Mouse (Mus musculus) MEL (cell line): ENCODE data around the gene Plekhh3. TPM values are rescaled to one million over a fixed set of nuclear protein-coding genes. Genes with fewer than 3 reads are reported as not detected.

ENCODE experiments used
- DNase-seq: peaks from one replicate; pipeline ENCODE4 v3.0.0; 2011; ENCODE audit warnings: low read depth, low spot score
- H3K27ac ChIP-seq: 2 replicates; pipeline ENCODE4 v1.5.1; 2012; ENCODE audit warnings: low read depth, mild to moderate bottlenecking, control low read depth, low read length, moderate library complexity; ENCODE audit not compliant: control insufficient read depth
- H3K27me3 ChIP-seq, 2 experiments: fragments of 150-350 bp in 1 of 2; sonication (generic) in 1 of 2; 2 replicates each; pipeline ENCODE4 v1.6.1; 2012; ENCODE audit warnings: low read length in 2 of 2, mild to moderate bottlenecking in 2 of 2, improper control_type of control experiment in 1 of 2, moderate library complexity in 1 of 2; ENCODE audit not compliant: insufficient read depth in 2 of 2, control insufficient read depth in 1 of 2
- H3K36me3 ChIP-seq, 2 experiments: 2 replicates each; pipeline ENCODE4 v1.6.1; 2012 to 2014; ENCODE audit warnings: low read length in 2 of 2, improper control_type of control experiment in 1 of 2, inconsistent platforms in 1 of 2, mild to moderate bottlenecking in 1 of 2; ENCODE audit not compliant: insufficient read depth in 2 of 2, control insufficient read depth in 1 of 2
- H3K4me1 ChIP-seq, 2 experiments: fragments of 150-350 bp in 1 of 2; sonication (generic) in 1 of 2; 2 replicates each; pipeline ENCODE4 v1.6.1; 2012; ENCODE audit warnings: low read length in 2 of 2, improper control_type of control experiment in 1 of 2, mild to moderate bottlenecking in 1 of 2; ENCODE audit not compliant: insufficient read depth in 2 of 2, control insufficient read depth in 1 of 2
- H3K4me3 ChIP-seq, 2 experiments: fragments of 150-350 bp in 1 of 2; sonication (generic) in 1 of 2; 2 replicates each; pipeline ENCODE4 v1.5.1; 2012; ENCODE audit warnings: low read depth in 2 of 2, low read length in 2 of 2, mild to moderate bottlenecking in 2 of 2, moderate library complexity in 2 of 2, control low read depth in 1 of 2, improper control_type of control experiment in 1 of 2; ENCODE audit not compliant: control insufficient read depth in 1 of 2, insufficient read depth in 1 of 2
- H3K79me2 ChIP-seq: 2 replicates; pipeline ENCODE4 v1.6.1; 2012; ENCODE audit warnings: mild to moderate bottlenecking, low read length, moderate library complexity; ENCODE audit not compliant: control insufficient read depth, poor library complexity, insufficient read depth
- H3K9ac ChIP-seq: 2 replicates; pipeline ENCODE4 v1.6.1; 2012; ENCODE audit warnings: low read depth, mild to moderate bottlenecking, control low read depth, low read length, moderate library complexity; ENCODE audit not compliant: control insufficient read depth, poor library complexity, severe bottlenecking
- H3K9me3 ChIP-seq: fragments of 150-350 bp; sonication (generic); replicated peaks from 2 replicates; pipeline ENCODE4 v1.6.1; 2012; ENCODE audit warnings: mild to moderate bottlenecking, low read length, improper control_type of control experiment, moderate library complexity; ENCODE audit not compliant: insufficient read depth
- BHLHE40 ChIP-seq: IDR thresholded peaks from 2 replicates; pipeline ENCODE4 v1.6.1; 2012; ENCODE audit warnings: low read depth, mild to moderate bottlenecking, inconsistent platforms, low read length, improper control_type of control experiment, borderline replicate concordance
- CHD2 ChIP-seq: IDR thresholded peaks from 2 replicates; pipeline ENCODE4 v1.6.1; 2011; ENCODE audit warnings: low read length, improper control_type of control experiment
- CTCF ChIP-seq, 3 experiments: IDR thresholded peaks in 2 of 3; conservative IDR thresholded peaks in 1 of 3; 2 replicates each; pipeline ENCODE4 v1.5.1; 2011 to 2012; ENCODE audit warnings: low read length in 3 of 3, low read depth in 2 of 3, mild to moderate bottlenecking in 2 of 3, improper control_type of control experiment in 1 of 3, inconsistent platforms in 1 of 3, mixed read lengths in 1 of 3, moderate library complexity in 1 of 3; ENCODE audit not compliant: control insufficient read depth in 1 of 3, insufficient read depth in 1 of 3, poor library complexity in 1 of 3, severe bottlenecking in 1 of 3
- ELF1 ChIP-seq: IDR thresholded peaks from 2 replicates; pipeline ENCODE4 v1.6.1; 2014; ENCODE audit warnings: low read depth, mild to moderate bottlenecking, inconsistent platforms, low read length, improper control_type of control experiment, moderate library complexity
- EP300 ChIP-seq, 2 experiments: IDR thresholded peaks; 2 replicates each; pipeline ENCODE4 v1.6.1; 2011; ENCODE audit warnings: improper control_type of control experiment in 2 of 2, low read length in 2 of 2, low read depth in 1 of 2, mild to moderate bottlenecking in 1 of 2
- GATA1 ChIP-seq: IDR thresholded peaks from 2 replicates; pipeline ENCODE4 v1.6.1; 2011; ENCODE audit warnings: low read depth, low read length, improper control_type of control experiment
- JUND ChIP-seq: IDR thresholded peaks from 2 replicates; pipeline ENCODE4 v1.6.1; 2011; ENCODE audit warnings: low read depth, mild to moderate bottlenecking, improper control_type of control experiment, low read length
- MEF2A ChIP-seq: IDR thresholded peaks from 2 replicates; pipeline ENCODE4 v1.6.1; 2014; ENCODE audit warnings: low read depth, mild to moderate bottlenecking, inconsistent platforms, low read length, improper control_type of control experiment; ENCODE audit not compliant: poor library complexity, insufficient replicate concordance, severe bottlenecking; ENCODE audit errors: extremely low read depth
- MYC ChIP-seq: IDR thresholded peaks from 2 replicates; pipeline ENCODE4 v1.6.1; 2011; ENCODE audit warnings: low read depth, mild to moderate bottlenecking, low read length, improper control_type of control experiment, moderate library complexity
- NELFE ChIP-seq: IDR thresholded peaks from 2 replicates; pipeline ENCODE4 v1.6.1; 2011; ENCODE audit warnings: low read depth, low read length, improper control_type of control experiment
- POLR2AphosphoS2 ChIP-seq: IDR thresholded peaks from 2 replicates; pipeline ENCODE4 v1.6.1; 2011; ENCODE audit warnings: low read length, improper control_type of control experiment
- POLR2AphosphoS5 ChIP-seq: IDR thresholded peaks from 2 replicates; pipeline ENCODE4 v1.6.1; 2012; ENCODE audit warnings: low read depth, borderline replicate concordance, mild to moderate bottlenecking, inconsistent platforms, low read length, moderate library complexity, mixed read lengths
- RAD21 ChIP-seq: IDR thresholded peaks from 2 replicates; pipeline ENCODE4 v1.6.1; 2011; ENCODE audit warnings: mild to moderate bottlenecking, low read depth, low read length, improper control_type of control experiment
- SMC3 ChIP-seq: IDR thresholded peaks from 2 replicates; pipeline ENCODE4 v1.6.1; 2011; ENCODE audit warnings: low read depth, low read length, improper control_type of control experiment
- TAL1 ChIP-seq: IDR thresholded peaks from 2 replicates; pipeline ENCODE4 v1.6.1; 2012; ENCODE audit warnings: mild to moderate bottlenecking, inconsistent platforms, low read length, moderate library complexity, mixed read lengths
- USF1 ChIP-seq: IDR thresholded peaks from 2 replicates; pipeline ENCODE4 v1.6.1; 2014; ENCODE audit warnings: low read depth, mild to moderate bottlenecking, inconsistent platforms, low read length, improper control_type of control experiment, moderate library complexity
- ZC3H11A ChIP-seq: IDR thresholded peaks from 2 replicates; pipeline ENCODE4 v1.6.1; 2012; ENCODE audit warnings: low read depth, mild to moderate bottlenecking, inconsistent platforms, low read length, improper control_type of control experiment
- ZKSCAN1 ChIP-seq: IDR thresholded peaks from 2 replicates; pipeline ENCODE4 v1.6.1; 2012; ENCODE audit warnings: low read depth, mild to moderate bottlenecking, inconsistent platforms, low read length, improper control_type of control experiment, moderate library complexity
- ZNF384 ChIP-seq: IDR thresholded peaks from 2 replicates; pipeline ENCODE4 v1.6.1; 2012; ENCODE audit warnings: low read depth, mild to moderate bottlenecking, inconsistent platforms, low read length, improper control_type of control experiment
- polyA plus RNA-seq, 2 experiments: library from polyadenylated mRNA; stranded (reverse) in 1 of 2; unstranded in 1 of 2; fragments of >175 nt in 1 of 2; fragments of >200 nt in 1 of 2; gene quantifications; 2 replicates each; pipeline versions ENCODE4 v1.2.1 to v1.2.4; 2012; ENCODE audit warnings: low replicate concordance in 2 of 2, low read depth in 1 of 2; ENCODE audit not compliant: insufficient read length in 2 of 2, insufficient read depth in 1 of 2, missing spikeins in 1 of 2
- total RNA-seq: library from RNA; depleted of rRNA; stranded (reverse); fragments of 300-350 nt; gene quantifications from 2 replicates; pipeline ENCODE4 v1.2.3, GENCODE M21; 2012

Plekhh3 gene
- total and polyA plus RNA-seq, 3 experiments, result 0.81 to 1.5 TPM; not detected in 1

GRCm38 (mm10) chr11:101220853-101221252 lies 49.7 kb upstream of the Plekhh3 start:
- DNase-seq, result peak; percentile 66
- peaks cover 0 to 19% of the 10 kb centered on the region in 2 experiments; a peak in 3 of 4 replicates for H3K36me3 ChIP-seq
- peak overlapping the region; percentile 72 for H3K27ac ChIP-seq
- 0 out of 2 replicates have a peak overlapping the region, but pooled peaks have one; percentile 4 for H3K9ac ChIP-seq
- no peaks in the 10 kb centered on the region for H3K9me3 ChIP-seq
- no peaks in the 10 kb centered on the region for H3K27me3 ChIP-seq
- peaks cover 3% of the 10 kb centered on the region; the same call in 1 of the 2 replicates for H3K79me2 ChIP-seq
- TF ChIP-seq POLR2AphosphoS2 (no peak), GATA1 (0 out of 2 replicates have a peak, but pooled peaks have one; percentile 47), ELF1 (no peak), CHD2 (no peak), MEF2A (no peak), ZC3H11A (no peak), NELFE (no peak), POLR2AphosphoS5 (no peak), EP300 (IDR thresholded peaks at IDR 0.05; ENCODE audit: low read depth in 1 of 2, low read length in 2 of 2) (peak in 1 of 2 experiments; percentile 9; a peak in 1 of 4 replicates), RAD21 (no peak), JUND (no peak), ZNF384 (peak; percentile 68)
- TF ChIP-seq, all 39 proteins: peak for 3
- Histone ChIP-seq H3K4me3 (peak overlapping the region in 1 of 2 experiments; percentile 12; a peak in 1 of 4 replicates), H3K4me1 (peaks cover 9 to 18% of the 10 kb centered on the region in 2 experiments)

- no peak overlapping the region for H3K27ac ChIP-seq
- peaks cover 0 to 16% of the 10 kb centered on the region in 2 experiments; a peak in 3 of 4 replicates for H3K36me3 ChIP-seq
- TF ChIP-seq ELF1 (no peak), MYC (no peak), POLR2AphosphoS2 (no peak), CTCF (IDR thresholded peaks at IDR 0.05 in 2 of 3, conservative IDR thresholded peaks at IDR 0.05 in 1 of 3; ENCODE audit: control insufficient read depth in 1 of 3, insufficient read depth in 1 of 3, low read depth in 2 of 3, low read length in 3 of 3, poor library complexity in 1 of 3, severe bottlenecking in 1 of 3) (no peak), TAL1 (no peak), EP300 (IDR thresholded peaks at IDR 0.05; ENCODE audit: low read depth in 1 of 2, low read length in 2 of 2) (no peak), CHD2 (no peak), USF1 (no peak), ZKSCAN1 (no peak), BHLHE40 (no peak), GATA1 (no peak), SMC3 (no peak)
- no peak overlapping the region for H3K9ac ChIP-seq
- no peaks in the 10 kb centered on the region for H3K27me3 ChIP-seq
- no peak overlapping the region for H3K4me3 ChIP-seq
- H3K4me1 ChIP-seq, result peaks cover 9 to 14% of the 10 kb centered on the region in 2 experiments
- no peaks in the 10 kb centered on the region for H3K9me3 ChIP-seq
- no peaks in the 10 kb centered on the region for H3K79me2 ChIP-seq
- DNase-seq, result no peak
Measured at GRCm38 (mm10) chr11:101218436-101219055, 47.4 kb upstream of the Plekhh3 start.
